Mouse (Mus musculus) olfactory bulb, adult 2 months (tissue): ENCODE results near the gene Tmem132b.

Experiments
- CTCF ChIP-seq: fragments of 200-500 bp; IDR thresholded peaks from 2 replicates; pipeline ENCODE4 v1.5.1; 2012; ENCODE audit warnings: low read depth, mild to moderate bottlenecking, low read length, moderate library complexity; ENCODE audit not compliant: insufficient read depth
- POLR2A ChIP-seq: fragments of 200-500 bp; IDR thresholded peaks from 2 replicates; pipeline ENCODE4 v1.6.1; 2012; ENCODE audit warnings: mild to moderate bottlenecking, low read depth, low read length, moderate library complexity; ENCODE audit not compliant: insufficient read depth

- TF ChIP-seq POLR2A: no peak
- no peak for TF ChIP-seq CTCF
Measured at GRCm38 (mm10) chr5:125609968-125610367, 78.4 kb downstream of the Tmem132b start.
